Mouse (Mus musculus): ENCODE measurements around the gene Kctd20.

GRCm38 (mm10) chr17:28950751-28951150 is 999 bp upstream of the Kctd20 start:
- TF ChIP-seq POLR2A (IDR thresholded peaks at IDR 0.05; ENCODE audit: insufficient read depth, low read length) = no peak
- TF ChIP-seq CTCF (IDR thresholded peaks at IDR 0.05; ENCODE audit: low read depth, low read length) = no peak
- no peak for TF ChIP-seq EP300 (IDR thresholded peaks at IDR 0.05; ENCODE audit: insufficient read depth, low read depth, low read length)

All from ES-Bruce4 (cell line).